Mouse (Mus musculus) stomach, embryonic 15.5 days (tissue): ENCODE results near the gene Gm47985. TPM values are rescaled to one million over a fixed set of nuclear protein-coding genes. Genes with fewer than 3 reads are reported as not detected.
A peak's percentile ranks its signal among the peaks of the same experiment; 100 is the strongest.
"Not testable (repeated sequence)": the region's sequence is repeated elsewhere in the genome, so short reads cannot be mapped to it uniquely, and the experiment has no call there.

ENCODE experiments used
- ATAC-seq: fragments of 200-750 bp; cut with Nextera tagmentation; 2 replicates; pipeline ENCODE4 v1.8.0; 2017; ENCODE audit warnings: low read depth, moderate number of reproducible peaks, moderate TSS enrichment; ENCODE audit not compliant: insufficient read depth, low FRiP score
- H3K27ac ChIP-seq: fragments of 300-500 bp; sonication (generic); 2 replicates; pipeline ENCODE4 v1.5.1; 2015; ENCODE audit warnings: mild to moderate bottlenecking, inconsistent platforms
- H3K27me3 ChIP-seq: fragments of 300-500 bp; sonication (generic); replicated peaks from 2 replicates; pipeline ENCODE4 v1.6.1; 2015; ENCODE audit warnings: inconsistent platforms
- H3K36me3 ChIP-seq: fragments of 300-500 bp; sonication (generic); 2 replicates; pipeline ENCODE4 v1.6.1; 2015; ENCODE audit warnings: inconsistent platforms
- H3K4me1 ChIP-seq: fragments of 300-500 bp; sonication (generic); 2 replicates; pipeline ENCODE4 v1.6.1; 2015; ENCODE audit warnings: inconsistent platforms
- H3K4me2 ChIP-seq: fragments of 300-500 bp; sonication (generic); 2 replicates; pipeline ENCODE4 v1.6.1; 2015; ENCODE audit warnings: mild to moderate bottlenecking, inconsistent platforms
- H3K4me3 ChIP-seq: fragments of 300-500 bp; sonication (generic); replicated peaks from 2 replicates; pipeline ENCODE4 v1.5.1; 2015; ENCODE audit warnings: inconsistent platforms
- H3K9ac ChIP-seq: fragments of 300-500 bp; sonication (generic); 2 replicates; pipeline ENCODE4 v1.6.1; 2015; ENCODE audit warnings: inconsistent platforms
- H3K9me3 ChIP-seq: fragments of 300-500 bp; sonication (generic); 2 replicates; pipeline ENCODE4 v1.6.1; 2016; ENCODE audit warnings: inconsistent platforms
- WGBS: fragments of 180-500 bp; shearing (Covaris S2); methylation state at CpG from one replicate; pipeline ENCODE4 v1.1.7; 2015; 5-methylcytosine and 5-hydroxymethylcytosine counted together
- polyA plus RNA-seq: library from polyadenylated mRNA; unstranded; fragments of >200 nt; fragmentation: Nextera tagmentation; extraction: Ambion mirVana; gene quantifications from 2 replicates; pipeline ENCODE4 v1.2.1, GENCODE M21; 2015

Gene Gm47985
- polyA plus RNA-seq, 1 experiment from 2014 or later = 0.17 TPM

GRCm38 (mm10) chr1:151186186-151186585 is 3.8 kb downstream of the Gm47985 start:
- H3K27me3 ChIP-seq, H3K4me1 ChIP-seq, H3K4me2 ChIP-seq, ATAC-seq, H3K9ac ChIP-seq, H3K27ac ChIP-seq, H3K36me3 ChIP-seq, H3K9me3 ChIP-seq, H3K4me3 ChIP-seq: not testable (repeated sequence)
- WGBS = 78% methylated on average over 3 of the region's 3 CpGs

- 74% methylated on average over 4 of the region's 4 CpGs for WGBS
- ATAC-seq, H3K27ac ChIP-seq: not testable (repeated sequence)
Observed at GRCm38 (mm10) chr1:151186879-151187424, 4.6 kb downstream of the Gm47985 start.

GRCm38 (mm10) chr1:151188469-151188868 is 6.1 kb downstream of the Gm47985 start:
- ATAC-seq = no peak
- 86% methylated on average over 4 of the region's 4 CpGs for WGBS
- Histone ChIP-seq H3K27me3 (no peaks in the 10 kb centered on the region), H3K27ac (no peak overlapping the region), H3K4me2 (no peak overlapping the region), H3K4me3 (no peak overlapping the region), H3K36me3 (no peaks in the 10 kb centered on the region), H3K4me1 (no peaks in the 10 kb centered on the region), H3K9ac (no peak overlapping the region), H3K9me3 (no peaks in the 10 kb centered on the region)

More at GRCm38 (mm10) chr1:151186879-151187424, 4.6 kb downstream of the Gm47985 start:
- H3K4me2 ChIP-seq, H3K4me3 ChIP-seq, H3K9ac ChIP-seq, H3K4me1 ChIP-seq, H3K27me3 ChIP-seq, H3K36me3 ChIP-seq, H3K9me3 ChIP-seq: not testable (repeated sequence)

- H3K4me3 ChIP-seq = not testable (repeated sequence)
Observed at GRCm38 (mm10) chr1:151192075-151192474, 9.7 kb downstream of the Gm47985 start, which contains the start of gene Gm8947. Gm8947 (plus strand) TSS chr1:151192376.

GRCm38 (mm10) chr1:151192739-151193138 is 10.4 kb downstream of the Gm47985 start:
- not testable (repeated sequence) for H3K4me3 ChIP-seq, H3K4me2 ChIP-seq, H3K9me3 ChIP-seq, H3K36me3 ChIP-seq, H3K4me1 ChIP-seq, ATAC-seq, H3K27me3 ChIP-seq, H3K9ac ChIP-seq, H3K27ac ChIP-seq
- WGBS = 91% methylated on average over 15 of the region's 15 CpGs

More at GRCm38 (mm10) chr1:151192075-151192474, 9.7 kb downstream of the Gm47985 start, which contains the start of gene Gm8947:
- H3K27me3 ChIP-seq, ATAC-seq, H3K27ac ChIP-seq, H3K9ac ChIP-seq, H3K4me1 ChIP-seq, H3K4me2 ChIP-seq, H3K36me3 ChIP-seq, H3K9me3 ChIP-seq: not testable (repeated sequence)
- 92% methylated on average over 2 of the region's 7 CpGs for WGBS

- H3K9me3 ChIP-seq, H3K27me3 ChIP-seq, H3K36me3 ChIP-seq, H3K4me3 ChIP-seq, H3K4me1 ChIP-seq, H3K27ac ChIP-seq, H3K4me2 ChIP-seq, H3K9ac ChIP-seq, ATAC-seq: not testable (repeated sequence)
- 64% methylated on average over 4 of the region's 4 CpGs for WGBS
Observed at GRCm38 (mm10) chr1:151195986-151196385, 13.6 kb downstream of the Gm47985 start.

GRCm38 (mm10) chr1:151196690-151197089 is 14.4 kb downstream of the Gm47985 start:
- not testable (repeated sequence) for ATAC-seq, H3K27ac ChIP-seq, H3K4me3 ChIP-seq, H3K4me2 ChIP-seq, H3K9me3 ChIP-seq, H3K36me3 ChIP-seq, H3K9ac ChIP-seq, H3K4me1 ChIP-seq, H3K27me3 ChIP-seq
- WGBS = 75% methylated on average over 3 of the region's 3 CpGs

- H3K36me3 ChIP-seq, H3K4me3 ChIP-seq, H3K9ac ChIP-seq, H3K4me1 ChIP-seq, H3K9me3 ChIP-seq, H3K4me2 ChIP-seq, ATAC-seq, H3K27ac ChIP-seq, H3K27me3 ChIP-seq: not testable (repeated sequence)
- 69% methylated on average over 3 of the region's 4 CpGs for WGBS
Observed at GRCm38 (mm10) chr1:151198120-151198519, 15.8 kb downstream of the Gm47985 start, which contains the start of gene Gm47995. Gm47995 (plus strand) TSS chr1:151198448.

- not testable (repeated sequence) for H3K27me3 ChIP-seq, H3K4me2 ChIP-seq, H3K9ac ChIP-seq, H3K4me1 ChIP-seq, H3K4me3 ChIP-seq, H3K36me3 ChIP-seq, H3K9me3 ChIP-seq, ATAC-seq, H3K27ac ChIP-seq
Observed at GRCm38 (mm10) chr1:151200620-151201019, 18.3 kb downstream of the Gm47985 start.

GRCm38 (mm10) chr1:151202771-151203170 is 20.4 kb downstream of the Gm47985 start:
- peak; percentile 50; the same call in 1 of the 2 replicates for ATAC-seq

GRCm38 (mm10) chr1:151203818-151204217 is 21.5 kb downstream of the Gm47985 start, which contains the start of gene 3110040M04Rik:
3110040M04Rik (plus strand) TSS chr1:151204121.
- H3K4me1 ChIP-seq, H3K4me2 ChIP-seq, H3K9ac ChIP-seq, ATAC-seq, H3K9me3 ChIP-seq, H3K27me3 ChIP-seq, H3K27ac ChIP-seq, H3K36me3 ChIP-seq, H3K4me3 ChIP-seq: not testable (repeated sequence)
- WGBS = no CpG with 5 or more reads among the region's 6 CpGs

More at GRCm38 (mm10) chr1:151202771-151203170, 20.4 kb downstream of the Gm47985 start:
- H3K27ac ChIP-seq, H3K4me1 ChIP-seq, H3K36me3 ChIP-seq, H3K4me3 ChIP-seq, H3K9ac ChIP-seq, H3K4me2 ChIP-seq, H3K9me3 ChIP-seq, H3K27me3 ChIP-seq: not testable (repeated sequence)
- 68% methylated on average over 4 of the region's 5 CpGs for WGBS

GRCm38 (mm10) chr1:151208493-151208892 is 26.2 kb downstream of the Gm47985 start:
- 72% methylated on average over 4 of the region's 5 CpGs for WGBS
- not testable (repeated sequence) for H3K27ac ChIP-seq, H3K9me3 ChIP-seq, H3K4me3 ChIP-seq, H3K27me3 ChIP-seq, H3K36me3 ChIP-seq, H3K4me1 ChIP-seq, H3K9ac ChIP-seq, H3K4me2 ChIP-seq
- ATAC-seq = peak; percentile 43; the same call in 1 of the 2 replicates

- H3K9me3 ChIP-seq, ATAC-seq, H3K27me3 ChIP-seq, H3K4me2 ChIP-seq, H3K4me1 ChIP-seq, H3K36me3 ChIP-seq, H3K4me3 ChIP-seq, H3K27ac ChIP-seq, H3K9ac ChIP-seq: not testable (repeated sequence)
Observed at GRCm38 (mm10) chr1:151208944-151209343, 26.6 kb downstream of the Gm47985 start.
